Comparison of ENCODE assay signal across 8 mouse cellular contexts in the genomic region with DNA sequence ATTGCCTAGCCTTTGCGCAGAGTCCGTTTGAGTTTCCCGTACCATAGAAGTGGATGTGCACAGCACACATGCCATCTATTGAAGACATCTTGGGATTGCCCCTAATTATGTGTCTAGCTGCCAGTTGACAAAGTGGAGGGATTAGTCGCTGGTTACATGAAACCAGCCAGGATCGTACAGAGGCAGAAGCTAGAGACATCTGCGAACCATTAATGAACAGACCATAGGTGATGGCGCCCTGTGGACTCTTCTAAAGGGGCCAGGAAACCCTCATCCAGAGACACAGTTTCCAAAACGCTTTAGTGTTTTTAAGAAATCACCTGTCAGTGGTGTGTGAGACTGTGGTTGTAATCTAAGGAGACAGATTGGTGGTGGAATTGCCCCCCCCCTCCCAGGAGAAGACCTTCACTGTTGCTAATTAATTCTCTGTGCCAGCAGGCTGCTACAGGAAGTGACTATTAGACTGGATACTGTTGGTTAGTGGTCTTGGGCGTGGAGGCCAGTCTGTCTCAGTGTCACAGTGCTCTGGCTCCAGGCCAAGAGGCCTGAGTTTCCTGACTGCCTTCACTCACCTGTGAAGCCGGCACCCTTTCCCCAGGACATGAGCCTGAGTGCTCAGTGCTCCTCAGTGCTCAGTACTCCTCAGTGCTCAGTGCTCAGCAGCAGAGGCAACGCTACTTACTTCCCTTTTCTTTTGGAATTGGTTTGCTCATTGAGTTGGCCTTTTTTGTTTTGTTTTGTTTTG. TPM values are rescaled to one million over a fixed set of nuclear protein-coding genes. Genes with fewer than 3 reads are reported as not detected.
DNase-seq lines count a peak whose midpoint lies in the region; ATAC-seq and TF ChIP-seq lines count a peak whose summit lies in the region.

No protein-coding gene starts in this region.

- no peaks in the 10 kb centered on the region for H3K9me3 ChIP-seq in hindbrain, embryonic 13.5 days
- H3K9me3 ChIP-seq in hindbrain, embryonic 12.5 days (replicated peaks) = no peaks in the 10 kb centered on the region

- H3K9ac ChIP-seq in hindbrain, embryonic 13.5 days = 0 out of 2 replicates have a peak overlapping the region, but pooled peaks have one; percentile 36
- no peak overlapping the region for H3K9ac ChIP-seq in hindbrain, embryonic 12.5 days

- no peaks in the 10 kb centered on the region for H3K27me3 ChIP-seq in hindbrain, embryonic 13.5 days
- no peaks in the 10 kb centered on the region for H3K27me3 ChIP-seq in hindbrain, embryonic 12.5 days
- H3K27me3 ChIP-seq in kidney, adult 2 months (replicated peaks; ENCODE audit: control insufficient read depth, insufficient read depth, low read length) = no peaks in the 10 kb centered on the region

- 71% methylated on average over 11 of the region's 11 CpGs for WGBS in hindbrain, embryonic 13.5 days
- 69% methylated on average over 11 of the region's 11 CpGs for WGBS in hindbrain, embryonic 12.5 days
- WGBS in bone marrow, adult 2 months = 57% methylated on average over 11 of the region's 11 CpGs
- WGBS in kidney, adult 2 months = 58% methylated on average over 11 of the region's 11 CpGs

- no peak for TF ChIP-seq POLR2A in bone marrow, adult 2 months (IDR thresholded peaks at IDR 0.05; ENCODE audit: borderline replicate concordance, control insufficient read depth, low read depth, low read length)
- no peak for TF ChIP-seq POLR2A in kidney, adult 2 months (IDR thresholded peaks at IDR 0.05; ENCODE audit: low read depth, low read length)

- peak overlapping the region; percentile 61 for H3K27ac ChIP-seq in hindbrain, embryonic 13.5 days
- H3K27ac ChIP-seq in hindbrain, embryonic 12.5 days = no peak overlapping the region
- H3K27ac ChIP-seq in bone marrow, adult 2 months (ENCODE audit: control insufficient read depth, insufficient read depth, low read depth, low read length, poor library complexity) = peak overlapping the region; percentile 16; the same call in 1 of the 2 replicates
- H3K27ac ChIP-seq in kidney, adult 2 months (ENCODE audit: insufficient read depth, low read depth, low read length) = no peak overlapping the region

- peaks cover 10% of the 10 kb centered on the region; the same call in 1 of the 2 replicates for H3K36me3 ChIP-seq in hindbrain, embryonic 13.5 days
- H3K36me3 ChIP-seq in hindbrain, embryonic 12.5 days = peaks cover 16% of the 10 kb centered on the region
- no peaks in the 10 kb centered on the region for H3K36me3 ChIP-seq in kidney, adult 2 months (ENCODE audit: control insufficient read depth, insufficient read depth, low read length)

- peaks cover 71% of the 10 kb centered on the region for H3K4me1 ChIP-seq in hindbrain, embryonic 13.5 days (replicated peaks)
- H3K4me1 ChIP-seq in hindbrain, embryonic 12.5 days = peaks cover 35% of the 10 kb centered on the region
- H3K4me1 ChIP-seq in bone marrow, adult 2 months (ENCODE audit: control insufficient read depth, insufficient read depth, low read length) = no peaks in the 10 kb centered on the region; the same call in 1 of the 2 replicates
- H3K4me1 ChIP-seq in kidney, adult 2 months (ENCODE audit: control insufficient read depth, insufficient read depth, low read length) = peaks cover 51% of the 10 kb centered on the region

- DNase-seq in kidney, adult 2 months = peak; percentile 63
- DNase-seq in left cerebral cortex, adult 9 months (ENCODE audit: low spot score in 2 of 2) = no peak
- no peak for DNase-seq in left cerebral cortex, adult 11 months (ENCODE audit: low spot score)
- DNase-seq in gastrocnemius, postnatal 25 days = no peak

- ATAC-seq in hindbrain, embryonic 13.5 days (ENCODE audit: low FRiP score) = no peak
- ATAC-seq in hindbrain, embryonic 12.5 days (ENCODE audit: low FRiP score) = no peak
- ATAC-seq in megakaryocyte-erythroid progenitor cell, adult 5-6 weeks (replicated peaks; ENCODE audit: low FRiP score, low TSS enrichment, poor library complexity, severe bottlenecking) = peak; percentile 25; the same call in 1 of the 2 replicates

- no peak overlapping the region for H3K4me2 ChIP-seq in hindbrain, embryonic 13.5 days
- no peak overlapping the region for H3K4me2 ChIP-seq in hindbrain, embryonic 12.5 days (replicated peaks)

- no peak overlapping the region for H3K4me3 ChIP-seq in hindbrain, embryonic 13.5 days
- H3K4me3 ChIP-seq in hindbrain, embryonic 12.5 days = no peak overlapping the region
- H3K4me3 ChIP-seq in bone marrow, adult 2 months (replicated peaks; ENCODE audit: control insufficient read depth, low read depth, low read length) = no peak overlapping the region
- H3K4me3 ChIP-seq in kidney, adult 2 months (ENCODE audit: insufficient read depth, low read depth, low read length) = no peak overlapping the region

- TF ChIP-seq CTCF in bone marrow, adult 2 months (IDR thresholded peaks at IDR 0.05; ENCODE audit: control insufficient read depth, insufficient read depth, low read length) = no peak
- TF ChIP-seq CTCF in kidney, adult 2 months (conservative IDR thresholded peaks at IDR 0.05; ENCODE audit: insufficient read depth, insufficient read length, low read depth, low read length) = no peak

RNA-seq across cellular contexts. Expression of a gene that starts 37.8 kb away (rescaled TPM):
- polyA plus RNA-seq in hindbrain, embryonic 13.5 days (2015; fragmentation: Nextera tagmentation; extraction: Ambion mirVana) = 340 and 343 TPM in 2 replicates
- polyA plus RNA-seq in hindbrain, embryonic 12.5 days (2016; fragmentation: Nextera tagmentation; extraction: Ambion mirVana) = 335 and 369 TPM in 2 replicates
- polyA plus RNA-seq in bone marrow, adult 2 months (2011; ENCODE audit: insufficient read depth, insufficient read length, low replicate concordance, missing spikeins) = 104 and 160 TPM in 2 replicates
- polyA plus RNA-seq in kidney, adult 2 months (2012; rRNA removed) = 102 and 134 TPM in 2 replicates
- 216 and 230 TPM in 2 replicates for total RNA-seq in megakaryocyte-erythroid progenitor cell, adult 5-6 weeks (2014; fragmentation: Nextera tagmentation)
- total RNA-seq in megakaryocyte-erythroid progenitor cell, adult 5-6 weeks (2017) = 90.1 and 113 TPM in 2 replicates
- total RNA-seq in gastrocnemius, postnatal 25 days (2021) = 100 to 1,000 TPM; 472 to 500 TPM

Comparison
In these comparisons a context has a peak if more than half of its experiments do, and no peak if none do; other contexts are left out.
1. H3K27ac ChIP-seq: peak in hindbrain, embryonic 13.5 days (single experiment) and bone marrow, adult 2 months (single experiment); none in hindbrain, embryonic 12.5 days (single experiment) and kidney, adult 2 months (single experiment).